Mouse (Mus musculus) liver, embryonic 14.5 days (tissue): Measurements from ENCODE around the gene Grik3. TPM values are rescaled to one million over a fixed set of nuclear protein-coding genes. Genes with fewer than 3 reads are reported as not detected.

ENCODE experiments used
- ATAC-seq: fragments of 200-750 bp; cut with Nextera tagmentation; 2 replicates; pipeline ENCODE4 v1.8.0; 2017; ENCODE audit warnings: moderate number of reproducible peaks, mild to moderate bottlenecking, moderate library complexity; ENCODE audit not compliant: insufficient read depth
- DNase-seq, 3 experiments: peaks; one replicate each; pipeline ENCODE4 v3.0.0-alpha.2; 2012 to 2013; ENCODE audit warnings: low read depth in 3 of 3, low spot score in 3 of 3
- H3K27ac ChIP-seq: fragments of 300-500 bp; sonication (generic); 2 replicates; pipeline ENCODE4 v1.5.1; 2014; ENCODE audit warnings: moderate library complexity, mild to moderate bottlenecking, control low read depth, inconsistent platforms
- H3K27me3 ChIP-seq: fragments of 300-500 bp; sonication (generic); 2 replicates; pipeline ENCODE4 v1.6.1; 2014; ENCODE audit warnings: mild to moderate bottlenecking, low read length, moderate library complexity; ENCODE audit not compliant: control insufficient read depth, insufficient read depth
- H3K36me3 ChIP-seq: fragments of 300-500 bp; sonication (generic); replicated peaks from 2 replicates; pipeline ENCODE4 v1.6.1; 2014; ENCODE audit warnings: low read depth; ENCODE audit not compliant: control insufficient read depth, insufficient read depth
- H3K4me1 ChIP-seq, 2 experiments: fragments of 200-500 bp in 1 of 2; fragments of 300-500 bp in 1 of 2; sonication (generic) in 1 of 2; replicated peaks; 2 replicates each; pipeline ENCODE4 v1.6.1; 2012 to 2014; ENCODE audit warnings: antibody characterized with exemption in 1 of 2, inconsistent platforms in 1 of 2, low read length in 1 of 2; ENCODE audit not compliant: control insufficient read depth in 2 of 2, insufficient read depth in 2 of 2
- H3K4me2 ChIP-seq: fragments of 300-500 bp; sonication (generic); 2 replicates; pipeline ENCODE4 v1.6.1; 2014; ENCODE audit warnings: low read depth, mild to moderate bottlenecking, control low read depth, moderate library complexity
- H3K4me3 ChIP-seq, 2 experiments: fragments of 200-500 bp in 1 of 2; fragments of 300-500 bp in 1 of 2; sonication (generic) in 1 of 2; 2 replicates each; pipeline ENCODE4 v1.5.1; 2012 to 2014; ENCODE audit warnings: low read depth in 2 of 2, low read length in 2 of 2, mild to moderate bottlenecking in 2 of 2, control low read depth in 1 of 2, inconsistent platforms in 1 of 2, moderate library complexity in 1 of 2; ENCODE audit not compliant: insufficient read depth in 1 of 2
- H3K9ac ChIP-seq: fragments of 300-500 bp; sonication (generic); replicated peaks from 2 replicates; pipeline ENCODE4 v1.6.1; 2014; ENCODE audit warnings: mild to moderate bottlenecking, control low read depth, moderate library complexity
- H3K9me3 ChIP-seq: fragments of 300-500 bp; sonication (generic); 2 replicates; pipeline ENCODE4 v1.6.1; 2016; ENCODE audit warnings: low read length, mixed read lengths; ENCODE audit not compliant: control insufficient read depth
- CTCF ChIP-seq: IDR thresholded peaks from 2 replicates; pipeline ENCODE4 v1.5.1; 2016; ENCODE audit warnings: antibody characterized with exemption, low read depth, control low read depth
- EP300 ChIP-seq: IDR thresholded peaks from 2 replicates; pipeline ENCODE4 v1.6.1; 2016; ENCODE audit warnings: antibody characterized with exemption, low read depth
- WGBS: fragments of 180-500 bp; shearing (Covaris S2); extraction: QIAGEN DNeasy Blood & Tissue Kit; methylation state at CpG from one replicate; pipeline ENCODE4 v1.1.7; 2014; ENCODE audit not compliant: insufficient replicate concordance; 5-methylcytosine and 5-hydroxymethylcytosine counted together
- polyA plus RNA-seq, 2 experiments: library from polyadenylated mRNA; depleted of rRNA in 1 of 2; stranded (reverse) in 1 of 2; unstranded in 1 of 2; fragments of >200 nt; fragmentation: Nextera tagmentation in 1 of 2; extraction: Ambion mirVana in 1 of 2; gene quantifications; 2 replicates each; pipeline versions ENCODE4 v1.2.1 to v1.2.3; 2012 to 2014

Grik3 gene
- polyA plus RNA-seq, 2 experiments: under 0.01 to 0.01 TPM

DNA sequence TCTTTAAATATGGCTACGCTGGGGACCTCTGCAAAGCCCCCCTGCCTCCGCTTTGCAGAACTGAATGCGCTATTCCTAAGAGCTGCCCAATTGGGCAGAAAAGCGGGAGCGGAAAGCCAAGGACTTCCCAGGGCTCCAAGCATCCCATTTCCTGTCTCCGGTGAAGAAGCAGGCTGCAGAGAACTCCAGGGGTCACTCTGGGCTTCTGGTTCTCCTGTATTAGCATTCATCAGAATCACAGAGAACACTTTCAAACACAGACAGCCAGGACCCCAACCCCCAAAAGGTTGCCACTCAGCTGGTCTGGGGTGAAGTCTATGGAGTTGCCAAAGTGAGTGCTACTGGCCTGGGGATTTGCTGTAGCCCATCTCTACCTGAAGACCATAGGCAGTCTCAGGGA is 8.4 kb downstream of the Grik3 start:
- H3K36me3 ChIP-seq: no peaks in the 10 kb centered on the region
- ATAC-seq: no peak
- no peak overlapping the region for H3K9ac ChIP-seq
- no peak overlapping the region for H3K27ac ChIP-seq
- H3K9me3 ChIP-seq: no peaks in the 10 kb centered on the region
- no peak for TF ChIP-seq EP300
- TF ChIP-seq CTCF: no peak
- no peak overlapping the region for H3K4me2 ChIP-seq
- no peak for DNase-seq
- 7% methylated on average over 6 of the region's 6 CpGs for WGBS
- H3K4me3 ChIP-seq: no peak overlapping the region
- peaks cover under 1% of the 10 kb centered on the region for H3K27me3 ChIP-seq
- no peaks in the 10 kb centered on the region for H3K4me1 ChIP-seq

DNA sequence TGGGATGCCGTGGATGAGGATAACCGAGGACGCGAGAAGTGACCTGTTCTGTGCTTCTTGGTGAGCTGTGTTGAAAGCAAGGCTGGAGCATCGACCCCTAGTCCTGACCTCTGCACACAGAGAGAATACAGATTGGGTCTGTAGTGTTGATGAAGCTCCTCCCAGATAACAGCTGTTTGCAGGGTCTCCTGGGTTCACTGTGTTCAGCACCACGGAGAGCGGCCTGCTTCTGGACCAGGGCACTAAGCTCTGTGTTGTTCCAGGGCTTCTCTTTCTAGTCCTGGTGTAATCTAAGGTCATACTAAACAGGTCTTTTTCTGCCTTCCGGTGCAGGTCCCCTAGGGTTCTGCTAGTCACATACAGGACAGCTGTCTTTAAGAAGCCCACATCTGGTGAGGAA is 12.4 kb downstream of the Grik3 start:
- H3K27ac ChIP-seq: no peak overlapping the region
- WGBS: 44% methylated on average over 8 of the region's 8 CpGs
- no peak for DNase-seq
- no peaks in the 10 kb centered on the region for H3K36me3 ChIP-seq
- no peak overlapping the region for H3K9ac ChIP-seq
- no peaks in the 10 kb centered on the region for H3K4me1 ChIP-seq
- H3K27me3 ChIP-seq: no peaks in the 10 kb centered on the region
- TF ChIP-seq EP300 (no peak), CTCF (no peak)
- H3K9me3 ChIP-seq: no peaks in the 10 kb centered on the region
- no peak overlapping the region for H3K4me2 ChIP-seq
- H3K4me3 ChIP-seq: no peak overlapping the region
- no peak for ATAC-seq

DNA sequence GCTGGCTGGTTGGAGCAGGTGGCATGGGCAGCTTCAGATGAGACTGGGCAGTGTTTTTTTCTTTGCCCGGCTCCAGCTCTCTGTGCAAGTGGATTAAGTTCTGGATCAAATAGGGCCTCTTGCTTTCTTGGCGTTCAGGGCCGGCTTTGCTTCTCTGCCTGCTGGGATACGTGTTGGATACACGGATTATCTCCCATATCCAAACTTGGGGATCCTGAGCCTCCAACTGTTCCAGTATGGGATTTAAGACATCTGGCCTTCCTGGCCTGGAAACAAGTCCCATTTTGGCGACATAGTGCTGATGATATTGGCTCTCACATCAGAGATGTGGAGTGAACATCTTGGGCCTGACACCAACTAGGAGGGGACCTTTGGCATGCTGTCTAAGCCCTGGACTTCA is 21.9 kb downstream of the Grik3 start:
- H3K9me3 ChIP-seq: no peaks in the 10 kb centered on the region
- WGBS: 62% methylated on average over 6 of the region's 6 CpGs
- no peaks in the 10 kb centered on the region for H3K4me1 ChIP-seq
- no peak for DNase-seq
- H3K27me3 ChIP-seq: no peaks in the 10 kb centered on the region
- H3K4me3 ChIP-seq: no peak overlapping the region
- no peak overlapping the region for H3K27ac ChIP-seq
- no peaks in the 10 kb centered on the region for H3K36me3 ChIP-seq
- H3K9ac ChIP-seq: no peak overlapping the region
- no peak for ATAC-seq
- TF ChIP-seq EP300 (no peak), CTCF (no peak)
- H3K4me2 ChIP-seq: no peak overlapping the region

- no peak overlapping the region for H3K9ac ChIP-seq
- TF ChIP-seq EP300 (no peak), CTCF (no peak)
- 43% methylated on average over 13 of the region's 13 CpGs for WGBS
- ATAC-seq: no peak
- H3K27me3 ChIP-seq: no peaks in the 10 kb centered on the region
- H3K9me3 ChIP-seq: no peaks in the 10 kb centered on the region
- no peak overlapping the region for H3K27ac ChIP-seq
- no peaks in the 10 kb centered on the region for H3K4me1 ChIP-seq
- H3K36me3 ChIP-seq: no peaks in the 10 kb centered on the region
- no peak overlapping the region for H3K4me2 ChIP-seq
- no peak for DNase-seq
- H3K4me3 ChIP-seq: no peak overlapping the region
Measured at GRCm38 (mm10) chr4:125515646-125516045, 25.1 kb downstream of the Grik3 start.

DNA sequence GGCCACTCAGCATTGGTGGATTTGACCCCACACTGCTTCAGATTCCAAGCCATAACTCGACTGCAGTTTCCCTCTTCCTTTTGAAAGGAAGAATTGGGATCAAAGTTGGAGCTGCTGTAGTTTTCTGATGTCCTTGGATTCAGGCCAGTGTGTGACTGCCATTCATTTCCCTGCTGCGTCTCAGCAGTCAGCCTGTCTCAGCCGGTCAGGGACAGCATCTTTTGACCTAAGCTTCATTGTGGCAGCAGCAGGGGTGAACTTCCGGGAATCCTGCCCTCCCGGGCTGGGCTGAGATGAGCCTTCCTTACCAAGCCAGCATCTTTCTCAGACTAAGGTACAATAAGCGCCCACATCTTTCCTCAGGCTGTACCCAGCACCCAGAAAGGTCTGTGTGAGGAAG is 26.1 kb downstream of the Grik3 start:
- H3K9ac ChIP-seq: no peak overlapping the region
- H3K36me3 ChIP-seq: no peaks in the 10 kb centered on the region
- TF ChIP-seq CTCF (no peak), EP300 (no peak)
- no peaks in the 10 kb centered on the region for H3K9me3 ChIP-seq
- ATAC-seq (no peak), DNase-seq (no peak)
- no peak overlapping the region for H3K27ac ChIP-seq
- no peak overlapping the region for H3K4me2 ChIP-seq
- 44% methylated on average over 6 of the region's 6 CpGs for WGBS
- no peaks in the 10 kb centered on the region for H3K4me1 ChIP-seq
- H3K4me3 ChIP-seq: no peak overlapping the region
- H3K27me3 ChIP-seq: no peaks in the 10 kb centered on the region

DNA sequence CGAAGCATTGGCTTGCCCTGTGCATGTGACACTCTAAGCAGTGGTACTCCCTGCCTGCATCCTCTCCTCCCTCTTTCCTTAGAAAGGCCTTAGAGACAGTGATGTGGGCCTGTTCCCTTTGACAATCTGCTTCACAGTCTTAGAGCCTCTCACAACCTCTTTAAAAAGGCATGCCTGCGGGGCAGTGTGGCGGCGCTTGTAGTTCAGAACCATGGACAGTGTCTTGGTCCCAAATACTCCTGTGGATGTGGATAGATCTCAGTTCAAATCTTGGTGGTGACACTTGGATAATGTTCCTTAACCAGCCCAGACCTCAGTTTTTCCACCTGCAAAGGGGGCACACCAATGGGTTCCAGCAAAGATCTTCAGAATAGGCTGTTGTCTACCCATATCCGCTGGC is 28.4 kb downstream of the Grik3 start:
- DNase-seq (no peak), ATAC-seq (no peak)
- no peak overlapping the region for H3K4me3 ChIP-seq
- no peaks in the 10 kb centered on the region for H3K27me3 ChIP-seq
- H3K27ac ChIP-seq: no peak overlapping the region
- 60% methylated on average over 5 of the region's 5 CpGs for WGBS
- no peak overlapping the region for H3K9ac ChIP-seq
- H3K4me1 ChIP-seq: no peaks in the 10 kb centered on the region
- no peak overlapping the region for H3K4me2 ChIP-seq
- no peaks in the 10 kb centered on the region for H3K9me3 ChIP-seq
- no peak for TF ChIP-seq EP300
- no peak for TF ChIP-seq CTCF
- H3K36me3 ChIP-seq: no peaks in the 10 kb centered on the region
